Mouse (Mus musculus): ENCODE results near the gene Ncor1. TPM values are rescaled to one million over a fixed set of nuclear protein-coding genes. Genes with fewer than 3 reads are reported as not detected.
"Not testable (repeated sequence)": the region's sequence is repeated elsewhere in the genome, so short reads cannot be mapped to it uniquely, and the experiment has no call there.

Gene Ncor1
- polyA plus RNA-seq, 1 experiment from 2014 or later, result 40.2 TPM

DNA sequence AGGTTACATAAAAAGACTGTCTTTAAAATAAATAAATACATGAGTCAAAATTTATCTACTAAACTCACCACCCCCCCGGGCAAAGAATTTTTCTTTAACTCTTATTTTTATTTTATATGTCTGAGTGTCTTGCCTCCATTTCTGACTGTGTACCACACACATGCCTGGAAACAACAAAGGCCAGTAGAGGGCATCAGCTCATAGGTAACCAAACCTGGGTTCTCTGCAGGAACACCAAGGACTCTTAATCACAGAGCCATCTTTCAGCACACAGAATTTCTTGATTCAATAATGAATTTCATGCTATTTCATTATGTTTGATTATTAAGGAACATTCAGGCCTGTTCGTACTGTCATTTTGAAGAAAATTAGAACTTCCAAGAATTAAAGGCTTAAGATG lies 61.9 kb downstream of the Ncor1 start:
- Histone ChIP-seq H3K4me2 (ENCODE audit: low read depth, low read length) (no peak overlapping the region), H3K27me3 (replicated peaks; ENCODE audit: control insufficient read depth, insufficient read depth, low read length) (no peaks in the 10 kb centered on the region), H3K9ac (ENCODE audit: low read depth, low read length) (no peak overlapping the region), H3K4me3 (ENCODE audit: low read length) (no peak overlapping the region), H3K36me3 (ENCODE audit: control insufficient read depth, insufficient read depth, low read length) (peaks cover 9% of the 10 kb centered on the region), H3K4me1 (ENCODE audit: control insufficient read depth, insufficient read depth, low read length) (no peaks in the 10 kb centered on the region), H3K9me3 (ENCODE audit: control insufficient read depth, low read length) (no peaks in the 10 kb centered on the region), H3K27ac (ENCODE audit: low read length) (no peak overlapping the region)
- ATAC-seq, result no peak
- WGBS, result 81% methylated on average over 2 of the region's 2 CpGs

GRCm38 (mm10) chr11:62388331-62388679 lies 70.0 kb downstream of the Ncor1 start:
- ATAC-seq, result no peak
- Histone ChIP-seq H3K27ac (ENCODE audit: low read length) (no peak overlapping the region), H3K4me3 (ENCODE audit: low read length) (no peak overlapping the region), H3K9me3 (ENCODE audit: control insufficient read depth, low read length) (no peaks in the 10 kb centered on the region), H3K27me3 (replicated peaks; ENCODE audit: control insufficient read depth, insufficient read depth, low read length) (no peaks in the 10 kb centered on the region), H3K4me2 (ENCODE audit: low read depth, low read length) (no peak overlapping the region), H3K36me3 (ENCODE audit: control insufficient read depth, insufficient read depth, low read length) (no peaks in the 10 kb centered on the region), H3K4me1 (ENCODE audit: control insufficient read depth, insufficient read depth, low read length) (no peaks in the 10 kb centered on the region), H3K9ac (ENCODE audit: low read depth, low read length) (no peak overlapping the region)
- WGBS, result over 99% methylated on average over 3 of the region's 3 CpGs

DNA sequence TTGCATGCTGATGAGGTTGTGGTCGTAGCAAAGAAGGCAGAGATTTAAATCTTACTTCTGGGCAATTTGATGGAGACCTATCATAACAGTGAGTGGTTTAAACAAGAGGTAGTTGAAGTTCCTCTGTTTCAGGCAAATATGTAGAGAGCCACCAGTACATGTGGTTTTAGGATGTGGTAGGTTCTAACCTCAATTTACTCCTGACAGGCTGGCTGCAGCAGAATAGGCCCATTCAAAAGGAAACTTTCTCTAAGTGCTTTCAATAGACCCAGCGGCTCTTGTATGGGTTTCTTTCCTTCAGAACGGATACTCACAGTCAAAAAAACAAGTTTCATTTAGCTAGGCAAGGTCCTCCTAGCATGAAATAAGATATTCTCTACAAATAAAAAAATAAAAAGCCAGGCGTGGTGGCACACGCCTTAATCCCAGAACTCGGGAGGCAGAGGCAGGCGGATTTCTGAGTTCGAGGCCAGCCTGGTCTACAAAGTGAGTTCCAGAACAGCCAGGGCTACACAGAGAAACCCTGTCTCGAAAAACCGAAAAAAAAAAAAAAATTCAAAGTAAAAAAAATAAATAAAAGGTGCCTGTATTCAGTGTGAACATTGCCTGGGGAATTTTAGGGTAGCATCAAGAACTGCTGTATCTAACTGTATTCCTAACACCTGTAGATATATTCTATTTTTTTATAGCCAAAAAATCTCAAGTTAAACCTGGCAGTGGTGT lies 70.6 kb downstream of the Ncor1 start:
- no peak for ATAC-seq
- WGBS, result 94% methylated on average over 10 of the region's 10 CpGs
- Histone ChIP-seq H3K4me2 (ENCODE audit: low read depth, low read length) (no peak overlapping the region), H3K27me3 (replicated peaks; ENCODE audit: control insufficient read depth, insufficient read depth, low read length) (no peaks in the 10 kb centered on the region), H3K9me3 (ENCODE audit: control insufficient read depth, low read length) (no peaks in the 10 kb centered on the region), H3K4me1 (ENCODE audit: control insufficient read depth, insufficient read depth, low read length) (no peaks in the 10 kb centered on the region), H3K4me3 (ENCODE audit: low read length) (no peak overlapping the region), H3K9ac (ENCODE audit: low read depth, low read length) (no peak overlapping the region), H3K36me3 (ENCODE audit: control insufficient read depth, insufficient read depth, low read length) (no peaks in the 10 kb centered on the region), H3K27ac (ENCODE audit: low read length) (no peak overlapping the region)

DNA sequence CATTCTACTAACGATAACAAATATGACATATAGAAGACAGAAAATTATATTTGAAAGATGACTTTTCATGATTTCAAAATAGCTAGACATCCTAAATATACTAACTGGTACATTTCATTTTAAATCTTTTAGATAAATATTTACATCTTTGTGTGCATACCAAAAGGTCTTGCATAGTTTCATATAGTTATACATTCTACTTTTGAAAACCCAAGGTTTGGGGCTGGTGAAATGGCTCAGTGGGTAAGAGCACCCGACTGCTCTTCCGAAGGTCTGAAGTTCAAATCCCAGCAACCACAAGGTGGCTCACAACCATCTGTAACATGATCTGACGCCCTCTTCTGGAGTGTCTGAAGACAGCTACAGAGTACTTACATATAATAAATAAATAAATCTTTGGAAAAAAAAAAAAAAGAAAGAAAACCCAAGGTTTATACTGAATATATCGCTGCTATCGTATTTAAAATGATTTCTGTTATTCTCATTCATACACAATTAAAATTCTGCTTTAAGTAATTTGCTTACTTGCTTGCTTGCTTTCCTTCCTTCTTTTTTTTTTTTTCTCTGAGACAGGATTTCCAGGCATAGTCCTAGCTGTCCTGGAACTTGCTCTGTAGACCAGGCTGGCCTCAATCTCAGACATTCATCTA lies 81.0 kb downstream of the Ncor1 start:
- not testable (repeated sequence) for H3K4me3 ChIP-seq (ENCODE audit: low read length); ATAC-seq; H3K9ac ChIP-seq (ENCODE audit: low read depth, low read length); H3K27me3 ChIP-seq (replicated peaks; ENCODE audit: control insufficient read depth, insufficient read depth, low read length); H3K4me1 ChIP-seq (ENCODE audit: control insufficient read depth, insufficient read depth, low read length); H3K27ac ChIP-seq (ENCODE audit: low read length); H3K36me3 ChIP-seq (ENCODE audit: control insufficient read depth, insufficient read depth, low read length); H3K9me3 ChIP-seq (ENCODE audit: control insufficient read depth, low read length); H3K4me2 ChIP-seq (ENCODE audit: low read depth, low read length)
- 82% methylated on average over 6 of the region's 6 CpGs for WGBS

DNA sequence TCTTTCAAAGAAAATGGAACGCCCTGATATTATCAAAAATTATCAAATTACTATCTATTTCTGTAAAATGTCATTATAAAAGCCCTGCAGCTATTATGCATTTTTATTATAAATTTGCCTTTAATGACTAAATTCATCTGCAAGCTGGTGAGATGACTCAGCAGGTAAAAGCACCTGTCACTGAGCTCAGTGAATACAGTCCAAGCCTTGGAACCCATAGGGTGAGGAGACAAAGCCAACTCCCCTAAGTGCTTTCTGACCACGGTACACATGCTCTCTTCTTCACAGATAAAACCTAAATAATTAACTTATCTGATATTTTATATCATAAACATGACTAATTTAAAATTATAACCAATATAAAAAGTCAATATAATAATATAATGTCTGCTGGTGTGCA lies 86.6 kb downstream of the Ncor1 start:
- Histone ChIP-seq H3K27ac (ENCODE audit: low read length) (no peak overlapping the region), H3K9ac (ENCODE audit: low read depth, low read length) (no peak overlapping the region), H3K4me1 (ENCODE audit: control insufficient read depth, insufficient read depth, low read length) (no peaks in the 10 kb centered on the region), H3K36me3 (ENCODE audit: control insufficient read depth, insufficient read depth, low read length) (no peaks in the 10 kb centered on the region), H3K4me2 (ENCODE audit: low read depth, low read length) (no peak overlapping the region), H3K27me3 (replicated peaks; ENCODE audit: control insufficient read depth, insufficient read depth, low read length) (no peaks in the 10 kb centered on the region), H3K9me3 (ENCODE audit: control insufficient read depth, low read length) (no peaks in the 10 kb centered on the region), H3K4me3 (ENCODE audit: low read length) (no peak overlapping the region)
- ATAC-seq, result no peak
- WGBS, result 89% methylated on average over 2 of the region's 2 CpGs

GRCm38 (mm10) chr11:62369924-62370323 lies 88.4 kb downstream of the Ncor1 start:
- Histone ChIP-seq H3K9me3 (ENCODE audit: control insufficient read depth, low read length) (no peaks in the 10 kb centered on the region), H3K27me3 (replicated peaks; ENCODE audit: control insufficient read depth, insufficient read depth, low read length) (no peaks in the 10 kb centered on the region), H3K4me3 (ENCODE audit: low read length) (no peak overlapping the region), H3K27ac (ENCODE audit: low read length) (no peak overlapping the region), H3K4me2 (ENCODE audit: low read depth, low read length) (no peak overlapping the region), H3K36me3 (ENCODE audit: control insufficient read depth, insufficient read depth, low read length) (0 out of 2 replicates have a peak, but pooled peaks cover 2% of the 10 kb centered on the region), H3K4me1 (ENCODE audit: control insufficient read depth, insufficient read depth, low read length) (no peaks in the 10 kb centered on the region), H3K9ac (ENCODE audit: low read depth, low read length) (no peak overlapping the region)
- ATAC-seq, result no peak

DNA sequence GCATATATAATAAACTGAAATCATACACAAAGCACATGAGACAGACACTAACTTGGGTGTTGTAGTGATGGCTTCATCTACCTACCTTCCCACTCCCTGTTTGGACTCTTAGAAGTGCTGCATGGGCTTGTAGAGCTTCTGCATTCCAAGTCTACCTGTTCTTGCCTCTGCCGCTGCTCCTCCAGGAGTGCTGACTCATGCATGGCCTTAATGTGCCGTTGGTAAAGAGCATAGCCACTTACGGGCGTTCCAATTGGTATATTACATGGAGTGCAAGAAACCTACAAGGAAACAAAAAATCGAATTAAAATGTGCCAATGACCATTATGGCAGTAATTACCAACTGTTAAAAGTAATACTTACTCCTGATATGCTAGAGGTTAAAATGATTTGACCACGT lies 91.5 kb downstream of the Ncor1 start:
- 90% methylated on average over 6 of the region's 6 CpGs for WGBS
- H3K9me3 ChIP-seq (ENCODE audit: control insufficient read depth, low read length), result no peaks in the 10 kb centered on the region
- H3K4me3 ChIP-seq (ENCODE audit: low read length), result no peak overlapping the region
- no peak overlapping the region for H3K4me2 ChIP-seq (ENCODE audit: low read depth, low read length)
- peaks cover 9% of the 10 kb centered on the region; the same call in 1 of the 2 replicates for H3K36me3 ChIP-seq (ENCODE audit: control insufficient read depth, insufficient read depth, low read length)
- H3K4me1 ChIP-seq (ENCODE audit: control insufficient read depth, insufficient read depth, low read length), result no peaks in the 10 kb centered on the region
- H3K27me3 ChIP-seq (replicated peaks; ENCODE audit: control insufficient read depth, insufficient read depth, low read length), result no peaks in the 10 kb centered on the region
- H3K9ac ChIP-seq (ENCODE audit: low read depth, low read length), result no peak overlapping the region
- H3K27ac ChIP-seq (ENCODE audit: low read length), result no peak overlapping the region
- ATAC-seq, result no peak

GRCm38 (mm10) chr11:62355216-62355615 lies 103.1 kb downstream of the Ncor1 start:
- no peaks in the 10 kb centered on the region for H3K27me3 ChIP-seq (replicated peaks; ENCODE audit: control insufficient read depth, insufficient read depth, low read length)
- no peak overlapping the region for H3K9ac ChIP-seq (ENCODE audit: low read depth, low read length)
- H3K4me3 ChIP-seq (ENCODE audit: low read length), result no peak overlapping the region
- no peak overlapping the region for H3K4me2 ChIP-seq (ENCODE audit: low read depth, low read length)
- no peak for ATAC-seq
- WGBS, result 96% methylated on average over 2 of the region's 2 CpGs
- H3K9me3 ChIP-seq (ENCODE audit: control insufficient read depth, low read length), result no peaks in the 10 kb centered on the region
- no peaks in the 10 kb centered on the region for H3K4me1 ChIP-seq (ENCODE audit: control insufficient read depth, insufficient read depth, low read length)
- H3K36me3 ChIP-seq (ENCODE audit: control insufficient read depth, insufficient read depth, low read length), result peaks cover 7% of the 10 kb centered on the region; the same call in 1 of the 2 replicates
- no peak overlapping the region for H3K27ac ChIP-seq (ENCODE audit: low read length)

DNA sequence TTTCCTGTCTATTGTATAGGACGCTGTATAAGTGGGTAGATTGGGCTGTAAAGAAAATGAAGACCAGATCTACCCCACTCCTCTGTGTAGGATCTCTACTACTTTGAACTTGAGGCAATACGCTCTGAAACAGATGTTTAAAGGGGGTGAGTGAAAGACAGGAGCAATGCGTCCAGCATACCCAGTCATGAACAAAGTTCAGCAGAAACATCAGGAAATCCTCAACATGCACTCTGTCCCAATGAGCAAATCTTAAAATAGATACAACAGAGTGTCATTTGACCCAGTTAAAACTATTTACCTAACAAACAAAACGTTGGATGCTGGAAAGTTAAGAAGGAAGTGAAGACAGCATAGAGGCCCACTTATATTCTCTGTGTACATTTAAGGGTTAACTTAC lies 106.4 kb downstream of the Ncor1 start:
- Histone ChIP-seq H3K4me1 (ENCODE audit: control insufficient read depth, insufficient read depth, low read length) (no peaks in the 10 kb centered on the region), H3K27ac (ENCODE audit: low read length) (no peak overlapping the region), H3K36me3 (ENCODE audit: control insufficient read depth, insufficient read depth, low read length) (peaks cover 9% of the 10 kb centered on the region; the same call in 1 of the 2 replicates), H3K9ac (ENCODE audit: low read depth, low read length) (no peak overlapping the region), H3K4me3 (ENCODE audit: low read length) (no peak overlapping the region), H3K27me3 (replicated peaks; ENCODE audit: control insufficient read depth, insufficient read depth, low read length) (no peaks in the 10 kb centered on the region), H3K9me3 (ENCODE audit: control insufficient read depth, low read length) (no peaks in the 10 kb centered on the region), H3K4me2 (ENCODE audit: low read depth, low read length) (no peak overlapping the region)
- WGBS, result 86% methylated on average over 4 of the region's 4 CpGs
- no peak for ATAC-seq

DNA sequence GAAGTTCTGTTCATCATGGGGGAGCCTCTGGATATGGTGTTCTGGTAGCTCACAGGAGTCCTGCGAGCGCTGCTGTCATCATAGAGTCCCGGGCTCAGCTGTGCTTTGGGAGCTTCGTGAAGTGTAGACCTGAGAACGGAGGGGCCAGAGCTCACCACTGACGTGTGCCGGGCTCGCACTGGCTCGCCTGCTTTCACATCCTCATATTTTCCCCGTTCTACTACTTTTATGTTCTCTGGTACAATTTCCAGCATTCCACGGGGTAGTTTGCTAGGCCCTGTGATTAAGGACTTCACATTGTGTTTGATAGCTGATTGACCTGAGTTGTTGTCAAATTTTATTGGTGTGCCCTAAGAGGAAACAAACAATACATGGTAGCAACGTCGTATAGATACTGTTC lies 115.3 kb downstream of the Ncor1 start:
- Histone ChIP-seq H3K4me2 (ENCODE audit: low read depth, low read length) (no peak overlapping the region), H3K4me3 (ENCODE audit: low read length) (no peak overlapping the region), H3K27ac (ENCODE audit: low read length) (no peak overlapping the region), H3K27me3 (replicated peaks; ENCODE audit: control insufficient read depth, insufficient read depth, low read length) (no peaks in the 10 kb centered on the region), H3K36me3 (ENCODE audit: control insufficient read depth, insufficient read depth, low read length) (peaks cover 15% of the 10 kb centered on the region), H3K9ac (ENCODE audit: low read depth, low read length) (no peak overlapping the region), H3K9me3 (ENCODE audit: control insufficient read depth, low read length) (no peaks in the 10 kb centered on the region), H3K4me1 (ENCODE audit: control insufficient read depth, insufficient read depth, low read length) (no peaks in the 10 kb centered on the region)
- ATAC-seq, result no peak
- 90% methylated on average over 13 of the region's 13 CpGs for WGBS
